Mouse (Mus musculus): ENCODE results near the gene Clgn. TPM values are rescaled to one million over a fixed set of nuclear protein-coding genes. Genes with fewer than 3 reads are reported as not detected.

Gene Clgn
- 0.62 and 0.87 TPM in 2 replicates for polyA plus RNA-seq (2014; fragmentation: Nextera tagmentation; extraction: Ambion mirVana)

DNA sequence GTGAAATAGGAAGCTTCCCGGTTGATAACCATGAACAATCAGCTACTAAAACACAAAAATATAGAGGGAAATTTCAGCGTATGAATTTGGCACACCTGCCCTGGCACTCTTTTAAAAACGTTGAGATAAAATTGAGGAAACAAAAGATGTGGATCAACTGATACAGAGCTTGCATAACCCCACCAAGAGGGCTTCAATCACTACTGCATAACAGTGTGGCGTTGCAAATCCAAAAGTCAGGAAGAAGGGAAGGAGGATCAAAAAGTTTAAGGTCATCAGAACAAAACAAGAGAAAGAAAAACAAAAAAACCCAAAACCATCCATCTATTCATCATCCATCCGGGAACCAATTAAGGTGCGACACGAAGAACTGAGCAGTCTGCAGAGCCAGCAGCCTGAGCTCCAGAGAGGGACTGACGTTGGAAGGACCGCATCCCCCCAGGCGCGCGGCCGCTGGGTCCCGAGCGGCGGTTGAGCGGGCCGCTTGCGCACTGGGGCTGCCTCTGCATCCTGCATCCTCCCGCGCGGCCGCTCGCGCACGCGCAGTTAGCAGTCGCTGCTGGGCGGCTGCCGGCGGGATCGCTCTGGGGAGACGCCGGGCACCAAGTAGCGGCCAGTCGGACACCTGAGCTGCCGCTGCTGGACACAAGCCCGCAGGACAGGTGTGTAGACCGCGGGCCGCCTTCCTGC lies at the start of gene Clgn:
TSS of gene Clgn (plus strand) at position 552 of the 690 bp plus-strand sequence.
- 4% methylated on average over 41 of the region's 41 CpGs for WGBS
- Histone ChIP-seq H3K9ac (ENCODE audit: low read depth, low read length) (no peak within 1 kb of the TSS), H3K36me3 (ENCODE audit: control insufficient read depth, insufficient read depth, low read length) (no peaks in the 10 kb centered on the region), H3K27me3 (replicated peaks; ENCODE audit: control insufficient read depth, insufficient read depth, low read length) (peaks cover 30% of the 10 kb centered on the region), H3K4me3 (ENCODE audit: low read depth, low read length) (peak within 1 kb of the TSS; percentile 47), H3K4me1 (replicated peaks; ENCODE audit: control insufficient read depth, insufficient read depth, low read length) (no peaks in the 10 kb centered on the region; the same call in 1 of the 2 replicates), H3K4me2 (peak within 1 kb of the TSS; percentile 64), H3K27ac (ENCODE audit: low read depth, low read length) (no peak within 1 kb of the TSS), H3K9me3 (ENCODE audit: control insufficient read depth, low read length) (no peaks in the 10 kb centered on the region)
- DNase-seq (ENCODE audit: low spot score), result peak; percentile 59
- ATAC-seq (replicated peaks; ENCODE audit: low FRiP score), result peak; percentile 65

- ATAC-seq (replicated peaks; ENCODE audit: low FRiP score) (no peak), DNase-seq (ENCODE audit: low spot score) (no peak)
- H3K9me3 ChIP-seq (ENCODE audit: control insufficient read depth, low read length), result no peaks in the 10 kb centered on the region
- 83% methylated on average over 3 of the region's 3 CpGs for WGBS
- H3K36me3 ChIP-seq (ENCODE audit: control insufficient read depth, insufficient read depth, low read length), result no peaks in the 10 kb centered on the region
- no peaks in the 10 kb centered on the region for H3K27me3 ChIP-seq (replicated peaks; ENCODE audit: control insufficient read depth, insufficient read depth, low read length)
- no peak overlapping the region for H3K9ac ChIP-seq (ENCODE audit: low read depth, low read length)
- no peak overlapping the region for H3K4me3 ChIP-seq (ENCODE audit: low read depth, low read length)
- H3K4me2 ChIP-seq, result no peak overlapping the region
- H3K27ac ChIP-seq (ENCODE audit: low read depth, low read length), result no peak overlapping the region
- H3K4me1 ChIP-seq (replicated peaks; ENCODE audit: control insufficient read depth, insufficient read depth, low read length), result no peaks in the 10 kb centered on the region
These were observed 47.6 kb upstream of the Clgn start for GRCm38 (mm10) chr8:83342076-83342475.

- Histone ChIP-seq H3K4me3 (ENCODE audit: low read depth, low read length) (no peak overlapping the region), H3K4me1 (replicated peaks; ENCODE audit: control insufficient read depth, insufficient read depth, low read length) (no peaks in the 10 kb centered on the region), H3K27ac (ENCODE audit: low read depth, low read length) (no peak overlapping the region), H3K9ac (ENCODE audit: low read depth, low read length) (no peak overlapping the region), H3K9me3 (ENCODE audit: control insufficient read depth, low read length) (no peaks in the 10 kb centered on the region), H3K27me3 (replicated peaks; ENCODE audit: control insufficient read depth, insufficient read depth, low read length) (no peaks in the 10 kb centered on the region), H3K36me3 (ENCODE audit: control insufficient read depth, insufficient read depth, low read length) (no peaks in the 10 kb centered on the region), H3K4me2 (no peak overlapping the region)
- ATAC-seq (replicated peaks; ENCODE audit: low FRiP score) (no peak), DNase-seq (ENCODE audit: low spot score) (no peak)
These were observed 47.0 kb upstream of the Clgn start for GRCm38 (mm10) chr8:83342693-83343092.

DNA sequence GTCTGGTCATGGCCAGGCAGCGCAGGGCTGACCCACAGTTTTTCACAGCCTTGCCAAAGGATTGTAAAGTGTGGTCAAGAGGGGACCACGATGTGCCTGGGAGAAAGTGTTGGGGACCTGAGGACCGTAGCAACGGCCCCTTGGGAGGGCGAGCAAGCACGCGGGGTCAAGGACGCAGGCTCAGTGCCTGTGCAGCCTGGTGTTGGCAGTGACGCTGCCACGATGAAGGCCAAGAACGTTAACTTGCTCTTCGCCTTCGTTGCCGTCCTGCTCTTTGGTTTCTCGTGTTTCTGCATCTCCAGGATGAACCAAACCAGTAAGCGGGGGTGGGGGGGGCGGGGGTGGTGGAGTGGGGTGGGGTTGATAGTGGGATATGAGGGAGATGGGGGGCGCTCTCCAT lies 41.4 kb upstream of the Clgn start, which contains the start of gene Mgat4d:
TSS of gene Mgat4d (plus strand) at position 209 of the 400 bp plus-strand sequence.
- no peaks in the 10 kb centered on the region for H3K36me3 ChIP-seq (ENCODE audit: control insufficient read depth, insufficient read depth, low read length)
- H3K27me3 ChIP-seq (replicated peaks; ENCODE audit: control insufficient read depth, insufficient read depth, low read length), result no peaks in the 10 kb centered on the region
- H3K27ac ChIP-seq (ENCODE audit: low read depth, low read length), result no peak within 1 kb of the TSS
- H3K4me2 ChIP-seq, result no peak within 1 kb of the TSS
- no peaks in the 10 kb centered on the region for H3K9me3 ChIP-seq (ENCODE audit: control insufficient read depth, low read length)
- no peak within 1 kb of the TSS for H3K4me3 ChIP-seq (ENCODE audit: low read depth, low read length)
- ATAC-seq (replicated peaks; ENCODE audit: low FRiP score) (no peak), DNase-seq (ENCODE audit: low spot score) (no peak)
- WGBS, result 62% methylated on average over 18 of the region's 18 CpGs
- no peak within 1 kb of the TSS for H3K9ac ChIP-seq (ENCODE audit: low read depth, low read length)
- no peaks in the 10 kb centered on the region for H3K4me1 ChIP-seq (replicated peaks; ENCODE audit: control insufficient read depth, insufficient read depth, low read length)

- no peak overlapping the region for H3K27ac ChIP-seq (ENCODE audit: low read depth, low read length)
- ATAC-seq (replicated peaks; ENCODE audit: low FRiP score) (no peak), DNase-seq (ENCODE audit: low spot score) (no peak)
- H3K4me2 ChIP-seq, result no peak overlapping the region
- H3K27me3 ChIP-seq (replicated peaks; ENCODE audit: control insufficient read depth, insufficient read depth, low read length), result no peaks in the 10 kb centered on the region
- WGBS, result 85% methylated on average over 2 of the region's 2 CpGs
- no peak overlapping the region for H3K4me3 ChIP-seq (ENCODE audit: low read depth, low read length)
- no peak overlapping the region for H3K9ac ChIP-seq (ENCODE audit: low read depth, low read length)
- H3K36me3 ChIP-seq (ENCODE audit: control insufficient read depth, insufficient read depth, low read length), result no peaks in the 10 kb centered on the region
- no peaks in the 10 kb centered on the region for H3K4me1 ChIP-seq (replicated peaks; ENCODE audit: control insufficient read depth, insufficient read depth, low read length)
- no peaks in the 10 kb centered on the region for H3K9me3 ChIP-seq (ENCODE audit: control insufficient read depth, low read length)
These were observed 38.4 kb upstream of the Clgn start for GRCm38 (mm10) chr8:83351315-83351714.

DNA sequence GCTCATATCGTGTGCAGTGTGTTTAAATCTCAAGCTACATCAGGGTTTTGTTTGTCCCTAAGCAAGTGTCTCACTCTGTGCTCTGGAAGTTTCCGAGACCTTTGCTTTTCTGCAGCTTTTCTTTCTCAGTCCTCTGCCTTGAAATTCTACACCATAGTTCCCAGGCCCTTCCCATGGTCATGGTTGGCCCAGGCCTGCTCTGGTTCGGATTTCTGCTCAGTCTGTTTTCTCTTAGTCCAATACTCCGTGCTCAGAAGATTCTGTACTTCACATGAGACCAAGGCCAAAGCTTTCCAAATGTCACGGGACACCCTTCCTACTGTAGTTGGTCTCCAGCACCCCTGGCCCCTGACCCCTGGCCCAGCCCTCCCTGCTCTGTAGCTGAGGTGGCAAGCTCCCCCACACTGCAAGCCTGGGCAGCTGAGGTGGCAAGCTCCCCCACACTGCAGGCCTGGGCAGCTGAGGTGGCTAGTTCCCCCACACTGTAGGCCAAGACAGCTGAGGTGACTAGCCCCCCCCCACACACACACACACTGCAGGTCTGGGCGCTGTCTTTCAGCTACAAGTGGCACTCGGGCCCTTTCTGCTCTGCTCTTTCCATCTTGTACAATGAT lies 26.4 kb upstream of the Clgn start:
- no peaks in the 10 kb centered on the region for H3K27me3 ChIP-seq (replicated peaks; ENCODE audit: control insufficient read depth, insufficient read depth, low read length)
- H3K36me3 ChIP-seq (ENCODE audit: control insufficient read depth, insufficient read depth, low read length), result no peaks in the 10 kb centered on the region
- DNase-seq (ENCODE audit: low spot score) (no peak), ATAC-seq (replicated peaks; ENCODE audit: low FRiP score) (no peak)
- H3K4me1 ChIP-seq (replicated peaks; ENCODE audit: control insufficient read depth, insufficient read depth, low read length), result no peaks in the 10 kb centered on the region
- H3K4me3 ChIP-seq (ENCODE audit: low read depth, low read length), result no peak overlapping the region
- no peak overlapping the region for H3K27ac ChIP-seq (ENCODE audit: low read depth, low read length)
- H3K9ac ChIP-seq (ENCODE audit: low read depth, low read length), result no peak overlapping the region
- no peak overlapping the region for H3K4me2 ChIP-seq
- H3K9me3 ChIP-seq (ENCODE audit: control insufficient read depth, low read length), result no peaks in the 10 kb centered on the region
- WGBS, result 68% methylated on average over 7 of the region's 7 CpGs

GRCm38 (mm10) chr8:83377231-83377630 lies 12.4 kb upstream of the Clgn start:
- Histone ChIP-seq H3K9ac (ENCODE audit: low read depth, low read length) (no peak overlapping the region), H3K4me3 (ENCODE audit: low read depth, low read length) (no peak overlapping the region), H3K4me2 (no peak overlapping the region), H3K4me1 (replicated peaks; ENCODE audit: control insufficient read depth, insufficient read depth, low read length) (no peaks in the 10 kb centered on the region), H3K27ac (ENCODE audit: low read depth, low read length) (no peak overlapping the region), H3K36me3 (ENCODE audit: control insufficient read depth, insufficient read depth, low read length) (no peaks in the 10 kb centered on the region), H3K27me3 (replicated peaks; ENCODE audit: control insufficient read depth, insufficient read depth, low read length) (no peaks in the 10 kb centered on the region), H3K9me3 (ENCODE audit: control insufficient read depth, low read length) (no peaks in the 10 kb centered on the region)
- no peak for DNase-seq (ENCODE audit: low spot score)
- no peak for ATAC-seq (replicated peaks; ENCODE audit: low FRiP score)

- 55% methylated on average over 4 of the region's 4 CpGs for WGBS
- H3K36me3 ChIP-seq (ENCODE audit: control insufficient read depth, insufficient read depth, low read length), result no peaks in the 10 kb centered on the region
- H3K4me2 ChIP-seq, result no peak overlapping the region
- H3K9me3 ChIP-seq (ENCODE audit: control insufficient read depth, low read length), result no peaks in the 10 kb centered on the region
- ATAC-seq (replicated peaks; ENCODE audit: low FRiP score) (0 out of 2 replicates have a peak, but pooled peaks have one; percentile 20), DNase-seq (ENCODE audit: low spot score) (no peak)
- H3K27ac ChIP-seq (ENCODE audit: low read depth, low read length), result no peak overlapping the region
- H3K27me3 ChIP-seq (replicated peaks; ENCODE audit: control insufficient read depth, insufficient read depth, low read length), result no peaks in the 10 kb centered on the region
- H3K4me1 ChIP-seq (replicated peaks; ENCODE audit: control insufficient read depth, insufficient read depth, low read length), result no peaks in the 10 kb centered on the region
- no peak overlapping the region for H3K9ac ChIP-seq (ENCODE audit: low read depth, low read length)
- H3K4me3 ChIP-seq (ENCODE audit: low read depth, low read length), result no peak overlapping the region
These were observed 9.5 kb upstream of the Clgn start for GRCm38 (mm10) chr8:83380141-83380540.

DNA sequence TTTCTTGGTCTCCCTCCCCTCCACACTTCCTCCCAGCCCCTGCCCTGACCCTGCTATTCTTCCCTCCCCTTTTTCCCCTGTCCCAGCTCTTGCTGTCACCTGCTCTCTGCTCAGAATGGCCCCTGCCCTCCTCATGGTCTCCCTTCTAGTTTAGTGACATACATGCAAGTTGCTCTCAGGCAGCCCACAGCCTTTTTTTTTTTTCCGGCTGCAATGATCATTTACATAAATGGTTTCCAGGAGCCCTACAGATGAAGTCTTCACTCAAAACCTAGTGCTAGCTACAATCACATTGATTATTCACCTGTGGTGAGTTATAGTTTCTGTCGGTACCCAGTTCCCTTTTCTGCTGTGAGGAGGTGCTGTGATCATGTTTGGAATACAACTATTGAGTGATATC lies 8.7 kb upstream of the Clgn start:
- H3K9me3 ChIP-seq (ENCODE audit: control insufficient read depth, low read length), result no peaks in the 10 kb centered on the region
- no peaks in the 10 kb centered on the region for H3K27me3 ChIP-seq (replicated peaks; ENCODE audit: control insufficient read depth, insufficient read depth, low read length)
- 74% methylated on average over 2 of the region's 2 CpGs for WGBS
- DNase-seq (ENCODE audit: low spot score) (no peak), ATAC-seq (replicated peaks; ENCODE audit: low FRiP score) (no peak)
- H3K27ac ChIP-seq (ENCODE audit: low read depth, low read length), result no peak overlapping the region
- no peak overlapping the region for H3K4me2 ChIP-seq
- H3K4me3 ChIP-seq (ENCODE audit: low read depth, low read length), result no peak overlapping the region
- no peak overlapping the region for H3K9ac ChIP-seq (ENCODE audit: low read depth, low read length)
- H3K36me3 ChIP-seq (ENCODE audit: control insufficient read depth, insufficient read depth, low read length), result no peaks in the 10 kb centered on the region
- H3K4me1 ChIP-seq (replicated peaks; ENCODE audit: control insufficient read depth, insufficient read depth, low read length), result no peaks in the 10 kb centered on the region
